Mouse (Mus musculus): ENCODE results near the gene Zyx. TPM values are rescaled to one million over a fixed set of nuclear protein-coding genes. Genes with fewer than 3 reads are reported as not detected.

Gene Zyx
- polyA plus RNA-seq, 1 experiment, result 22.0 TPM

DNA sequence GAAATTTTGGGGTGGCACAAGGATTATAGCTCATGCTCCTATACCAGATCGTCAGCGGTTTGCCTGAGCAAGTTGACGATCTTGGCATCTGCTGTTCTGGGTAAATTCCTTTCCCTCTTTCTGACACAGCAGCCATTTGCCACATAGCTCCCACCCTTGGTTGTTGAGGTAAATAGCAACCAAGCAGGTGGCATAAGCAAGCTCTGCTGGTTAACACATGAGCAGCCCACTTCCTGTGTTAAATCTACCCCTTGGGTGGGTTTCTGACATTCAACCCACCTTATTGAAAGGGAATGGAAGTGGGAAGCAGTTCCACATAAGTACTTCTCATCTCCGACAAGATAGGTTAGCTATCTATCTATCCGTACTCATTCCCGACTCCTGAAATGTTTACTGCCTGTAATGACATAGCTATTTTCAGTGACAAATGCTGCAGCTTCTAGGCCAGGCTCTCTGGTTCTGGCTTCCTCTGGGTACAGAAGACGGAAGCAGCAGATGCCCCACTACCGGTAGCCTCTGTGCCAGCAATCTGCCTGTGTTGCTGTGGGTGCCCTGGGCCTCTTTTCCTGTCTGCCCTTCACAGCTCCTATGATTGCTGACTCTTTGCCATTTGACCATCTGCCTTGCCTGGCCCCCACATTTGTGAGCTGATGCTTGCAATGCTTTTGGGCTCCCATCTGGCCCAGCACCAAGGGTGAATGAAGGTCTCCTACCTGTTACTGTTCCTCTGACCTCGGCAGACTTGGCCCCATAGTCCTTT, 5.9 kb upstream of the Zyx start:
- no peaks in the 10 kb centered on the region for H3K4me1 ChIP-seq (ENCODE audit: control insufficient read depth, insufficient read depth, insufficient read length, low read length)
- H3K27ac ChIP-seq (replicated peaks; ENCODE audit: low read depth, low read length), result no peak overlapping the region
- H3K4me3 ChIP-seq (ENCODE audit: insufficient read depth, low read depth, low read length), result no peak overlapping the region

DNA sequence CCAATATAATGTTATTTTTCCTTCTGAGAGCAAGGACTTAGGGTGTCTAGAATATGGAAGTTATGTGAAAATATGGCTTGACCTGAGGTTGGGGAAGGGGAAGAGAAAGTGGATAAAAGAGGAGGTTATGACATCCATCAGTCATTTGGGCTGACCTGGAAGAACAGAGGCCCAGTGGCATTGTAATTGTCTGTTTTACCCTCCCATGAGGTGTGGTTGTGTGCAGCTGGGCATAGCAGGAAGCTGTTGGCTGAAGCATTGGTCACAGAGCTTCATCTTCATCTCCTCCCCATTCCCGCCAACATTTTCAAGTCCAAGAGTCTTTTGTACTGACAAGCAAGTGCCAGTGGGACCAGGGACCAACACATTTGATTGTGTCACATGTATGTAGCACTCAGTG, 5.2 kb upstream of the Zyx start:
- Histone ChIP-seq H3K27ac (replicated peaks; ENCODE audit: low read depth, low read length) (0 out of 2 replicates have a peak overlapping the region, but pooled peaks have one; percentile 40), H3K4me3 (ENCODE audit: insufficient read depth, low read depth, low read length) (no peak overlapping the region), H3K4me1 (ENCODE audit: control insufficient read depth, insufficient read depth, insufficient read length, low read length) (no peaks in the 10 kb centered on the region)

- no peak overlapping the region for H3K27ac ChIP-seq (replicated peaks; ENCODE audit: low read depth, low read length)
These were observed 987 bp upstream of the Zyx start for GRCm38 (mm10) chr6:42348281-42349005.

GRCm38 (mm10) chr6:42349006-42349425, 414 bp upstream of the Zyx start:
- Histone ChIP-seq H3K4me3 (ENCODE audit: insufficient read depth, low read depth, low read length) (peak overlapping the region; percentile 64), H3K4me1 (ENCODE audit: control insufficient read depth, insufficient read depth, insufficient read length, low read length) (peaks cover 13% of the 10 kb centered on the region), H3K27ac (replicated peaks; ENCODE audit: low read depth, low read length) (peak overlapping the region; percentile 87)

More at GRCm38 (mm10) chr6:42348281-42349005, 987 bp upstream of the Zyx start:
- Histone ChIP-seq H3K4me3 (ENCODE audit: insufficient read depth, low read depth, low read length) (no peak overlapping the region), H3K4me1 (ENCODE audit: control insufficient read depth, insufficient read depth, insufficient read length, low read length) (peaks cover 13% of the 10 kb centered on the region)

GRCm38 (mm10) chr6:42350021-42350967, 864 bp downstream of the Zyx start:
- peak overlapping the region; percentile 84 for H3K4me3 ChIP-seq (ENCODE audit: insufficient read depth, low read depth, low read length)
- peak overlapping the region; percentile 92 for H3K27ac ChIP-seq (replicated peaks; ENCODE audit: low read depth, low read length)
- peaks cover 16% of the 10 kb centered on the region for H3K4me1 ChIP-seq (ENCODE audit: control insufficient read depth, insufficient read depth, insufficient read length, low read length)

DNA sequence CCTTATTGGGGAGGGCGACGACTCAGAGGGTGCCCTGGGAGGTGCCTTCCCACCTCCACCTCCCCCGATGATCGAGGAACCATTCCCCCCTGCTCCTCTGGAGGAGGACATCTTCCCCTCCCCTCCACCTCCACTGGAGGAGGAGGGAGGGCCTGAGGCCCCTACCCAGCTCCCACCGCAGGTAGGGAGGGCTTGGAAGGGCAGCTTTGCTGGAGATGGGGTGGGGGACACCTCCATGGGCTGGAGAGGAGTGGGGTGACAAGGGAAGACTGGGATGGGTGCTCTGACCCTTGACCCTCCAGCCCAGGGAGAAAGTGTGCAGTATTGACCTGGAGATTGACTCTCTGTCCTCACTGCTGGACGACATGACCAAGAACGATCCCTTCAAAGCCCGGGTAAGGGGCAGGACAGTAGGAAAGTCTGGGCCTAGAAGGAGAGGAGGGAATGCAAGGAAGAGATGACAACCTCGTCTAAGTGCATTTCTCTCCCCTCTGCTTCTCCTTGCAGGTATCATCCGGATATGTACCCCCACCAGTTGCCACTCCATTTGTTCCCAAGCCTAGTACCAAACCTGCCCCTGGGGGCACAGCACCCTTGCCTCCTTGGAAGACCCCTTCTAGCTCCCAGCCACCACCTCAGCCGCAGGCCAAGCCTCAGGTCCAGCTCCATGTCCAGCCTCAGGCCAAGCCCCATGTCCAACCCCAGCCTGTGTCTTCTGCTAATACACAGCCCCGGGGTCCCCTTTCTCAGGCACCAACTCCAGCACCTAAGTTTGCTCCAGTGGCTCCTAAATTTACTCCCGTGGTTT, 1.7 kb downstream of the Zyx start:
- Histone ChIP-seq H3K27ac (replicated peaks; ENCODE audit: low read depth, low read length) (peak overlapping the region; percentile 92), H3K4me1 (ENCODE audit: control insufficient read depth, insufficient read depth, insufficient read length, low read length) (peaks cover 18% of the 10 kb centered on the region), H3K4me3 (ENCODE audit: insufficient read depth, low read depth, low read length) (peak overlapping the region; percentile 84)

DNA sequence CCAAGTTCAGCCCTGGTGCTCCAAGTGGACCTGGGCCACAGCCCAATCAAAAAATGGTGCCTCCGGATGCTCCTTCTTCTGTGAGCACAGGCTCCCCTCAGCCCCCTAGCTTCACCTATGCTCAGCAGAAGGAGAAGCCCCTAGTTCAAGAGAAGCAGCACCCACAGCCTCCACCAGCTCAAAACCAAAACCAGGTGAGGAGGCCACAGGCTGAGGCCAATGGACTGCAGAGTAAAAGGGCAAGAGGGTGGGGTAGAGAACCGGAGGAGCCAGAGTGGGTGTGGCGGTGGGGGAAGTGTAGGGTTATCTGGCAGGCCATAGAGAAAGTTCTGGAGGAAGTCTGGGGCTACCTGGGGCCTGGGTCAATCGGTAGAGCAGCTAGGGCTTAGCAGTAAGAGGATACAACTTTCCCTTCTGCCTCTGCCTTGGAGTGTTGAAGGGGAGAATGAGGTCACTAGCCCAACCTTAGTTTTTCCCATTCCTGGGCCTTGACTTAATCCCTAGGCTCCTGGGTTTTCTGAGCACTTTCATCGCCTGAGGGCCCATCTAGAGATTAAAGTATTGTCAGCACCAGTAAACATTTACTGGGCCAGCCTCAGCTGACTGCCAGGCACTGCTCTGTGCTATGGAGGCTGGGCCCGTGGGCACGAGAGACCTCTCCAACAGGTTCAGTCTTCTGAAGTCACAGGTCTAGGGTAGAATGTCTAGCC, 2.5 kb downstream of the Zyx start:
- peaks cover 20% of the 10 kb centered on the region for H3K4me1 ChIP-seq (ENCODE audit: control insufficient read depth, insufficient read depth, insufficient read length, low read length)
- peak overlapping the region; percentile 92 for H3K27ac ChIP-seq (replicated peaks; ENCODE audit: low read depth, low read length)
- peak overlapping the region; percentile 84 for H3K4me3 ChIP-seq (ENCODE audit: insufficient read depth, low read depth, low read length)

DNA sequence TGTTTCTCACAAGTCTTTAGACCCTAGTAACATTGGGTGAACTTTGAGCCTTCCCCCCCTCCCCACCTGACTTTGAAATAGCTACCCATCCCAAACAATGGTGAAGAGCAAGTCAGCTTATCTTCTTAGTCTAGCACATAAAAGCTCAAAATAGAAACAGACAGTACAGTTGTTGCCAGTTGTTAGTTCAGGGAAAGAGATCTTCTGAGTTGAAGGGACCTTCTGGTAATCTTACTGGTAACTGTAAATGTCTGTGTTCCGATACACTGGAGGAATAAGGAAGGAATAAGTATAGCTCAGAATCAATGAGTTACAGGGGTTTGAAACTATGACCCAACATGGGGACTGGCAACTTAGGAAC, 3.0 kb downstream of the Zyx start:
- Histone ChIP-seq H3K27ac (replicated peaks; ENCODE audit: low read depth, low read length) (peak overlapping the region; percentile 92; the same call in 1 of the 2 replicates), H3K4me3 (ENCODE audit: insufficient read depth, low read depth, low read length) (peak overlapping the region; percentile 84; the same call in 1 of the 2 replicates), H3K4me1 (ENCODE audit: control insufficient read depth, insufficient read depth, insufficient read length, low read length) (peaks cover 20% of the 10 kb centered on the region)

DNA sequence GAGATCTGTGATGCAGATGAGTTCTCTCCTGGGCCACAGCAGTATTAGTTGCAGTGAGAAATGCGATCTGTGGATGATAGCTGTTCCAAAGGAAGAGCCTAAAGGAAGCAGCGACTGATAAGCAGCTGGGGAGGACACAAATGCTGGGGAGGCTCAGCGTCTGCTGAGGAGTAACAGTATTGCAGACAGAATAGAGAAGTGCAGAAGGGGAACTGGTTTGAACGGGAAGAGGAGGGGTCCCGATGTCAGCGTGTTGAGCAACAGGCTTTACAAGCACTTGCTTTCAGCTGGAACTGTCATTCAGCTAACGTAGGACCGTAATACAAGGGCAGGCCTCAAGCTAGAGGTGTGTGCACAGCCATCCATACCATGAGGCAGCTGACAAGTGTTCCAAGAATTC, 3.8 kb downstream of the Zyx start:
- Histone ChIP-seq H3K27ac (replicated peaks; ENCODE audit: low read depth, low read length) (peak overlapping the region; percentile 31), H3K4me3 (ENCODE audit: insufficient read depth, low read depth, low read length) (no peak overlapping the region), H3K4me1 (ENCODE audit: control insufficient read depth, insufficient read depth, insufficient read length, low read length) (peaks cover 20% of the 10 kb centered on the region)

DNA sequence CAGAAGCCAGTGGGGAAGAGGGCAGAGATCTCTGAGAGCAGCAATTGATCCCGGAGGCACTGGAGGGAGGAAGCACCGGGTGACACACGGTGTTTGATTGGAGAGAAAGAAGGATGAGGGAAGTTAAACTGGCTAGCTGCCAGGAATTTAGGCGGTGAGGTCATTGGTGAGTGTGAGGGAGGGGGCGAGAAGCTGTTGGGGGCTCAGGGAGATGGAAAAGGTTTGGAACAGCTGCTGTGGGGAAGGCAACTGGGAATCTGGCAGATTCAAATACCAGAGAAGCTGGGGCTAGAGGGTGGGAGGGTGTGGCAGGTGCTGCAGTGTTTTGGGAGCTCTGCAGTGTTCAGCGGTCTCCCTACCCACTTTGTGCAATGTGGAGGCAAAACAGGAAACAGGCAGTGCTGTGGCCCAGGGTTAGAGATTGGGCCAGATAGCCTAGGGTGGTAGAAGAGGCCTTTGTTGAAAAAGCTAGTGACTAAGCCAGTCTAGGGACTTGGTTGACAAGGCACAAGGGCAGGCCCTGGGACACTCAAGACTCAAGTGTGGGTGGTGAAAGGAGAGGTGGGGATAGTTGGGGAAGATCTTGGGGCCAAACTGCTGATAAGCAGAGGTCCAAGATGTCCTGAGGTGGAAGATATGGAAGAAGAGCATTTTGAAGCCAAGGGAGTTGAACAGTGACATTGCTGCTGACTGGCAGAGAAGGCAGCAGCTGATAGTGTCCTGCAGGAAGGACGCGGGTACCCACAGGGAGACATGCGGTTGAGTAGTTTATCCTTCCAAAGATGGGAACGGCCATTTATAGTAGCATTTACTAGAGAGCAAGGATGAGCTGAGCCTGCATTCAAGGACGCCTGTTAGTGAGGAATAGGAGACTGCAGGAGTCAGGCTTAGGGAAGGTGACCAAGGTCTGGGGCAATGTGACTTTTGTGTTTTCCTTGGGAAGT, 4.9 kb downstream of the Zyx start:
- Histone ChIP-seq H3K27ac (replicated peaks; ENCODE audit: low read depth, low read length) (peak overlapping the region; percentile 24; the same call in 1 of the 2 replicates), H3K4me3 (ENCODE audit: insufficient read depth, low read depth, low read length) (peak overlapping the region; percentile 20; the same call in 1 of the 2 replicates), H3K4me1 (ENCODE audit: control insufficient read depth, insufficient read depth, insufficient read length, low read length) (peaks cover 27% of the 10 kb centered on the region)

DNA sequence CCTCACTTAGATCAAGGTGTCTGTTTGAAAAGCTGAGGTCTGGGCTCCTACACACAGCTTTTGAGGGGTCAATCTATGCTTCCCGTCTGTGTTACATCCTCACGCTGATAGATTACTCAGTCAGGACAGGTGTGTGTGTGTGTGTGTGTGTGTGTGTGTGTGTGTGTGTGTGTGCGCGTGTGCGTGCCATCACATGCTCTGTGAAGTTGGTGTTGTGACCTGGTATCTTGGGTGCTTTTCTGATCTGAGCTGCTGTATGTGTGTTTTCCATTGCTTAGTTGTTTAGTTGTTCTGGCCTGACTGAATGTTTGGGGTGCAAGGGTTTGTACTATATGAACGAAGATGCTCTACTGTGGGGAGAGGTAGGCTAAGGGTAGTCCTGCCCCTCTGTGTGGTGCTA, 5.9 kb downstream of the Zyx start:
- peaks cover 32% of the 10 kb centered on the region for H3K4me1 ChIP-seq (ENCODE audit: control insufficient read depth, insufficient read depth, insufficient read length, low read length)
- no peak overlapping the region for H3K4me3 ChIP-seq (ENCODE audit: insufficient read depth, low read depth, low read length)
- H3K27ac ChIP-seq (replicated peaks; ENCODE audit: low read depth, low read length), result no peak overlapping the region

DNA sequence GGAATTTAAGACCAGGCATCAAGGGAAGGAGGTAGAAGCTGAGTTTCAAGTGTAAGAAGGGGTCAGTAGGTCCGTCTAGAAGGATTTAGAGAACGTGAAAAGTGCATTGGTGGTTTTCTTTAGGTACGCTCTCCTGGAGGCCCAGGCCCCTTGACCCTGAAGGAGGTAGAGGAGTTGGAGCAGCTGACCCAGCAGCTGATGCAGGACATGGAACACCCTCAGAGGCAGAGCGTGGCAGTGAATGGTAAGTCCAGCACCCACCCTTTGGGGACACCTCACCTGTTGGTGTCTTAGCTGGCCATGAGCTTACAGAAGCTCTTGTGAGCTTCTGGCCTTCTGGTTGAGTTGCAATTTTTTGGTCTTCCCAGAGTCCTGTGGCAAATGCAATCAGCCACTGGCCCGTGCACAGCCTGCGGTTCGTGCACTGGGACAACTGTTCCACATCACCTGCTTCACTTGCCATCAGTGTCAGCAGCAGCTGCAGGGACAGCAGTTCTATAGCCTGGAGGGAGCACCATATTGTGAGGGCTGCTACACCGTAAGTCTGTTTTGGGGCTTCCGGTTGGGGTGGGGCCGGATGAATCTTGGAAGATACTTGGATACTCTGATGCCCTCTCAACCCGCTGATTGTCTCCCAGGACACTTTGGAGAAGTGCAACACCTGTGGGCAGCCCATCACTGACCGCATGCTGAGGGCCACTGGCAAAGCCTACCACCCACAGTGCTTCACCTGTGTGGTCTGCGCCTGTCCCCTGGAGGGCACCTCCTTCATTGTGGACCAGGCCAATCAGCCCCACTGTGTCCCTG, 6.6 kb downstream of the Zyx start:
- Histone ChIP-seq H3K4me3 (ENCODE audit: insufficient read depth, low read depth, low read length) (no peak overlapping the region), H3K27ac (replicated peaks; ENCODE audit: low read depth, low read length) (no peak overlapping the region), H3K4me1 (ENCODE audit: control insufficient read depth, insufficient read depth, insufficient read length, low read length) (peaks cover 32% of the 10 kb centered on the region)

Measured in brown adipose tissue, adult 24 weeks (tissue).